Mouse (Mus musculus) neural tube, embryonic 10.5 days (tissue): Measurements from ENCODE around the gene Hsph1.

ENCODE experiments used
- DNase-seq: peaks from one replicate; pipeline ENCODE4 v3.0.0-alpha.2; 2017; ENCODE audit warnings: low spot score; ENCODE audit errors: extremely low spot score

The Hsph1 gene

GRCm38 (mm10) chr5:149588814-149589534 lies 47.2 kb downstream of the Hsph1 start:
- DNase-seq: no peak

DNA sequence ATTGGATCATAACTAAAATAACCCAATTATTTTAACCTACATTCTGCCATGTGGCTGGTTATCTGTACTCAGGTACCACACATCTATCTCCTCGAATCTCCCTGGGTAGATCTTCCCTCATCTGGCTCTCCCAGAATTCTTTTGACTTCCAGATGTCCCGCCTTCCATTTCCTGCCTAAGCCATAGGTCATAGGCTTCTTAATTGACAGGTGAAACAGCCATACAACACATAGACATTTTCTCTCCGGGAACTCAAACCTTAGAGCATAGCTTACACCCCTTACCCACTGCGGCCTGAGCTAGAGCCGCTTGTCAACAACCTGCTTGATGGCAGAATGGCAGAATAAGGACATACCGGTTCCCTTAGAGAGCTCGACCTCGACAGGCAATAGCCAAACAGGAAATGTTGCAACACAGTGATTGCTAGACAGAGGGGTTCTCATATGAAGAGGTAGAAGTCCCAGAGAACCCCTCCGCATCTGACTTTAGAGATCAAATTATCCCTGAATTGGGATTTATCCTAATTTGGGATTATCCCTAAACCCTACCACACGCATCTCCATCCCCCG lies 48.8 kb downstream of the Hsph1 start:
- DNase-seq: no peak

DNA sequence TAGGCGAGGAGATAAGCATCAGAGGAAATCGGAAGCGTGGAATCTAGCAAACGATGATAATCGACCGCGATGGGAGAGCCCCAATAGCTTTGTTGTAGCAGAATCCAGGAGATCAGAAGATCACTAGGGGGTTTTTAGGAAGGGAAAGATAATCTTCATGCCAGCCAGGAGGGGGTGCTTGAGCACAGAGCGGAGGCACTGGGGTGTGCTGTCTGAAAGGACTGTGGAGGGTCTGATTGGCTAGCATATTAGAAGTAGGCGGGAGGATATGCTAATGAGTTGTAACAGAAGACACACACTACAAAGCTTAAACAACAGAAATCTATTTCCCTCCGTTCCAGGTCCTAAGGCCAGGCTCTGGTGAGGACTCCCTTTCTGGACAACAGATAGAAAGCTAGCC lies 50.3 kb downstream of the Hsph1 start:
- no peak for DNase-seq

DNA sequence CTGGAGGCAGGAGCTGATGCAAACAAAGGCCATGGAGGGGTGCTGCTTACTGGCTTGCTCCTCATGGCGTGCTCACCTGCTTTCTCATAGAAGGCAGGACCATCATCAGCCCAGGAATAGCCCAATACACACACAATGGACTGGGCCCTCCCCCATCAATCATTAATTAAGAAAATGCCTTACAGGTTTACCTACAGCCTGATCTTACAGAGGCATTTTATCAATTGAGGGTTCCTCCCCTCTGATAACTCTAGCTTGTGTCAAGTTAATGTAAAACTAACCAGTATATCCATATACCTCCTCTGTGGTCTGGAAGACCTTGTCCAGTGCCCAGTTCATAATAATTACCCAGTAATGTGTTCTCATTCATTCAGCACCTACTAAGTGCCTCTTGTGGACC lies 50.9 kb downstream of the Hsph1 start:
- no peak for DNase-seq

DNA sequence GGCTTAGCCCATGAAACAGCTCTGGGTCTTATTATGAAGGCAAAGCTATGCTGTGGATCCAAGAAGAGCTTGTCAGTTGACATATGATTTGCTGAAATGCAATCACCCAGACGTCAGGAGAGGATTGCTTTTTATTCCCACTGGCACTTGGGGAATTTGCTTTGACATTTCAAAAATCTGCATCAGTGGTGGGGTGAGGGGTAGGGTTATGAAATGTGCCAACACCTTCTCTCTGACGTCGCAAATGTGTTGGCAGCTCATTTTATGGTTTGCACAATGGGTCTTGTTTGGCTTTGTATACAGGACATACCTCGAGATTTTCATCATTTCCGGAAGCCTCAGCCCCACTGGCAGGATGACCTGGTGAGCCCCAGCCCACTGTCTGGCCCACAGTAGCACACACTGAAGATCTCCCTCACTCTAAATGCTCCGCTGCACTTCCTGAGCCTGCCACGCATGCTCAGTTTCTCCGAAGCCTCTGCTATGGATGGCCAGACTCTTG lies 52.0 kb downstream of the Hsph1 start:
- no peak for DNase-seq

DNA sequence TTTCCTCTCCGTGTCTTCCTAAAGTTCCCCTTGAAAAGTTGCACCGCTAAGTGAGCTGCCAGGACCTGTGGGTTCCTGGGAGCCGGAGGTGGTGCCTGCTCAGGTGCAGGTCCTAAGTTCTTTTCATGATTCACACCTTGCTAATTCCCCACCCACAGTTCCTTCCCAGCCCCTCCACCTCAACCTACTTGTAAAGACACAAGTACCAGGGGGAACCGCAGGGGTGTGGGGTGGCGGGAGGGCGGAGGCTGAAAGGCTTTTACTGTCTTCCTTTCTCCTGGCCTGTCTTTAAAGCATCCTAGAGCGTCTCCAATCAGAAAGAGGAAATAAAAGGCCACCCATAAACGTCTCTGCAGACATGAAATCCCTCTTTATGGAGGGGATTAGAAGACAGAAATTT lies 52.7 kb downstream of the Hsph1 start:
- no peak for DNase-seq

GRCm38 (mm10) chr5:149582642-149583262 lies 53.4 kb downstream of the Hsph1 start:
- no peak for DNase-seq

DNA sequence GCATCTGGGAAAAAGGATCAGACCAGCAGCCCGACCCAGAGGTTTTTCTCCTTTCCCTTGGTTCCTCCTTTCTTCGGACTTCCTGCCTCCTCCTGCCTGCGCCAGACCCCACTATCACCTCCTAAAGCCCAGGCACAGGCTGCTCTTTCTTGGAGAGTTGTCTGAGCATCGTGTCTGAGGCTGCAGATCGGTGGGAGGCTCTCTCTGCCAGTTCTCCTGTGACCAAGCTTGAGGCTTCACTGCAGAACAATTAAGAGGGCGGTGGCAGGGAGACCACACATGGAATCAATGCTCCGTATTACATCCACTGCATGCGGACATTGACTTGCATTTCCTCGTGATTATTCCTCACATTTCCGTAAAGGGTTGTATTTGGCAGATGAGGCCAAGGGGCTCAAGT lies 58.7 kb downstream of the Hsph1 start:
- DNase-seq: no peak

GRCm38 (mm10) chr5:149576977-149577376 lies 59.2 kb downstream of the Hsph1 start:
- DNase-seq: no peak

GRCm38 (mm10) chr5:149568993-149569392 lies 67.2 kb downstream of the Hsph1 start:
- DNase-seq: no peak

DNA sequence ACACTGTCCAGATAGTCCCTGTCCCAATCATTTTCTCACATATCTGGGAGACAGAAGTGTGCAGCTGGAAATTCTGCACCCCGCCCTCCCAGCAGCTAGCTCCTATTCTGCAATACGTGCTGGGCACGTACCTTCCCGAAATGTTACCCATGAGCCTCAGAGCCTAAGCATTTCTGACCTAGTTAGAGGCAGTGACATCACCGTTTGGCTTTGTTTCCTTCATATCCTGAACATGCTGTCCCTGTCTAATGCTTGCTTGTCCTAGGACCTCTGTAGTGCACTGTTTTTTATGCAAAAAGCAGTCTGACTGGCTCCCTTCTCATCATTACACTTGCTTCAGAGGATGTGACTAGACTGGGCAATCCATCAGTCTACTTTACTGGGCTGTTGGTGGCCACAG lies 69.2 kb downstream of the Hsph1 start:
- DNase-seq: no peak

DNA sequence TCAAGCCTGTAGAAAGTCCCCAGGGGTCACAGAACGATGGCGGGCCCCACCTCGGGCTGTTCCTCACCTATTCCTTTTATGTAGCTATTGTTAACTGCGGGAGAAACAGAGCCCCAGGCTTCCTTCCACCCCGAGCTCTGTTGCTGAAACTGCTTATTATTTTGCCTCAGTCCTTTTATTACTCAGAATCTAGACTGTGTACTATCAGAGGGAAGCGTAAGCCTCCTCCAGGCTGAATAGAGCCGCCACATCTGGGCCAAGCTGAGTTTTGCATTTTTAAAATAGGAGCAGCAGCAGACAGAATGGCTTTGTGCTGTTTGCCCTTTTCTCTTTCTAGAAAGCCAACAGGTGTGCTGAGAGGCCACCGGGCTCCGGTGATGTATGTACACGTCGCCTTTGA lies 70.2 kb downstream of the Hsph1 start:
- DNase-seq: no peak
